Mouse (Mus musculus) liver, embryonic 11.5 days (tissue): ENCODE measurements around the gene Spire2. TPM values are rescaled to one million over a fixed set of nuclear protein-coding genes. Genes with fewer than 3 reads are reported as not detected.

ENCODE experiments used
- ATAC-seq: fragments of 200-750 bp; cut with Nextera tagmentation; replicated peaks from 2 replicates; pipeline ENCODE4 v1.8.0; 2017; ENCODE audit warnings: moderate number of reproducible peaks, mild to moderate bottlenecking, moderate TSS enrichment, moderate library complexity; ENCODE audit not compliant: low FRiP score
- DNase-seq: peaks from one replicate; pipeline ENCODE4 v3.0.0-alpha.2; 2017; ENCODE audit warnings: low spot score
- H3K27ac ChIP-seq: fragments of 300-500 bp; sonication (generic); 2 replicates; pipeline ENCODE4 v1.5.1; 2014; ENCODE audit warnings: mild to moderate bottlenecking, low read depth, low read length, control low read depth
- H3K27me3 ChIP-seq: fragments of 300-500 bp; sonication (generic); replicated peaks from 2 replicates; pipeline ENCODE4 v1.6.1; 2014; ENCODE audit warnings: low read length, mixed read lengths; ENCODE audit not compliant: control insufficient read depth, insufficient read depth
- H3K36me3 ChIP-seq: fragments of 300-500 bp; sonication (generic); 2 replicates; pipeline ENCODE4 v1.6.1; 2014; ENCODE audit warnings: mild to moderate bottlenecking, low read length, moderate library complexity, mixed read lengths; ENCODE audit not compliant: control insufficient read depth, insufficient read depth
- H3K4me1 ChIP-seq: fragments of 300-500 bp; sonication (generic); replicated peaks from 2 replicates; pipeline ENCODE4 v1.6.1; 2014; ENCODE audit warnings: low read length, mixed read lengths; ENCODE audit not compliant: control insufficient read depth, insufficient read depth
- H3K4me2 ChIP-seq: fragments of 300-500 bp; sonication (generic); 2 replicates; pipeline ENCODE4 v1.6.1; 2014; ENCODE audit warnings: mild to moderate bottlenecking, control low read depth, moderate library complexity
- H3K4me3 ChIP-seq: fragments of 300-500 bp; sonication (generic); 2 replicates; pipeline ENCODE4 v1.5.1; 2014; ENCODE audit warnings: low read depth, low read length, control low read depth
- H3K9ac ChIP-seq: fragments of 300-500 bp; sonication (generic); 2 replicates; pipeline ENCODE4 v1.6.1; 2014; ENCODE audit warnings: low read depth, low read length, control low read depth
- H3K9me3 ChIP-seq: fragments of 300-500 bp; sonication (generic); 2 replicates; pipeline ENCODE4 v1.6.1; 2016; ENCODE audit warnings: low read length, inconsistent platforms, mixed read lengths; ENCODE audit not compliant: control insufficient read depth
- WGBS: fragments of 180-500 bp; shearing (Covaris S2); extraction: QIAGEN DNeasy Blood & Tissue Kit; methylation state at CpG from one replicate; pipeline ENCODE4 v1.1.7; 2014; 5-methylcytosine and 5-hydroxymethylcytosine counted together
- polyA plus RNA-seq: library from polyadenylated mRNA; unstranded; fragments of >200 nt; fragmentation: Nextera tagmentation; extraction: Ambion mirVana; gene quantifications from 2 replicates; pipeline ENCODE4 v1.2.1, GENCODE M21; 2014

The Spire2 gene
- polyA plus RNA-seq, 1 experiment from 2014 or later = 6.7 TPM

- Histone ChIP-seq H3K36me3 (no peaks in the 10 kb centered on the region), H3K9me3 (no peaks in the 10 kb centered on the region), H3K27me3 (peaks cover 4% of the 10 kb centered on the region; the same call in 1 of the 2 replicates), H3K4me1 (peaks cover 17% of the 10 kb centered on the region), H3K27ac (no peak overlapping the region), H3K9ac (no peak overlapping the region), H3K4me3 (no peak overlapping the region), H3K4me2 (no peak overlapping the region)
- WGBS = 88% methylated on average over 4 of the region's 4 CpGs
- ATAC-seq (no peak), DNase-seq (no peak)
Observed at GRCm38 (mm10) chr8:123349073-123349472, 16.6 kb downstream of the Spire2 start.

- DNase-seq = no peak
- Histone ChIP-seq H3K9me3 (no peaks in the 10 kb centered on the region), H3K36me3 (no peaks in the 10 kb centered on the region), H3K4me2 (no peak overlapping the region), H3K27ac (no peak overlapping the region), H3K4me1 (peaks cover 17% of the 10 kb centered on the region), H3K4me3 (no peak overlapping the region), H3K27me3 (peaks cover 5% of the 10 kb centered on the region; the same call in 1 of the 2 replicates), H3K9ac (no peak overlapping the region)
- WGBS = 80% methylated on average over 12 of the region's 12 CpGs
- ATAC-seq = no peak
Observed at GRCm38 (mm10) chr8:123352118-123352517, 19.6 kb downstream of the Spire2 start.

- ATAC-seq = no peak
- Histone ChIP-seq H3K27me3 (peaks cover 5% of the 10 kb centered on the region; the same call in 1 of the 2 replicates), H3K4me2 (no peak overlapping the region), H3K27ac (no peak overlapping the region), H3K9ac (no peak overlapping the region), H3K4me3 (no peak overlapping the region), H3K36me3 (no peaks in the 10 kb centered on the region), H3K4me1 (peaks cover 14% of the 10 kb centered on the region), H3K9me3 (no peaks in the 10 kb centered on the region)
- 59% methylated on average over 13 of the region's 13 CpGs for WGBS
- DNase-seq = no peak
Observed at GRCm38 (mm10) chr8:123352786-123353185, 20.3 kb downstream of the Spire2 start.

DNA sequence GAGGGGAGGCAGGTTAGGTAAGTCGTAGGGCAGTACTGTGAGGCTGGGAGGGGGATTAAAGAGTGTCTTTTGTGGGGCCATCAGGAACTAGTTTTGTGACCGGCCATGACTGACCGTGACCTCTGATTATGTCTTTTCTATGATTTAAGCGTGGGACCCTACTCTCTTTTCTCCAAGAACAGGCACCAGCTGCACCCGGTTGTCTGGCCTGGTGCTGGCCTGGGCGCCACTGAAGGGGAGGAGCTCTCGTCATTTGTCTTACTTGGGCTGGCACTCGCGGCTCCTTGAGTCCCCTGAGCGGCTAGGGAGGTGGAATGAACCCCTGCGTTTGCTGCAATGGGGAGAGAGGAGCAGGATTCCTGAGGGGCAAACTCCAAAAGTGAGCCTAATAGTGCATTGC is 20.7 kb downstream of the Spire2 start:
- Histone ChIP-seq H3K27me3 (peaks cover 5% of the 10 kb centered on the region; the same call in 1 of the 2 replicates), H3K4me3 (no peak overlapping the region), H3K4me2 (no peak overlapping the region), H3K4me1 (peaks cover 10% of the 10 kb centered on the region), H3K27ac (no peak overlapping the region), H3K9me3 (no peaks in the 10 kb centered on the region), H3K9ac (no peak overlapping the region), H3K36me3 (no peaks in the 10 kb centered on the region)
- DNase-seq (no peak), ATAC-seq (no peak)
- whole genome bisulfite sequencing = 43% methylated on average over 11 of the region's 11 CpGs

GRCm38 (mm10) chr8:123361082-123361739 is 28.7 kb downstream of the Spire2 start:
- Histone ChIP-seq H3K36me3 (no peaks in the 10 kb centered on the region; the same call in 1 of the 2 replicates), H3K9me3 (no peaks in the 10 kb centered on the region), H3K9ac (no peak overlapping the region), H3K27ac (no peak overlapping the region), H3K4me3 (no peak overlapping the region), H3K4me1 (no peaks in the 10 kb centered on the region), H3K4me2 (no peak overlapping the region), H3K27me3 (no peaks in the 10 kb centered on the region)
- peak; percentile 47 for ATAC-seq
- 41% methylated on average over 12 of the region's 12 CpGs for WGBS
- DNase-seq = peak; percentile 78

DNA sequence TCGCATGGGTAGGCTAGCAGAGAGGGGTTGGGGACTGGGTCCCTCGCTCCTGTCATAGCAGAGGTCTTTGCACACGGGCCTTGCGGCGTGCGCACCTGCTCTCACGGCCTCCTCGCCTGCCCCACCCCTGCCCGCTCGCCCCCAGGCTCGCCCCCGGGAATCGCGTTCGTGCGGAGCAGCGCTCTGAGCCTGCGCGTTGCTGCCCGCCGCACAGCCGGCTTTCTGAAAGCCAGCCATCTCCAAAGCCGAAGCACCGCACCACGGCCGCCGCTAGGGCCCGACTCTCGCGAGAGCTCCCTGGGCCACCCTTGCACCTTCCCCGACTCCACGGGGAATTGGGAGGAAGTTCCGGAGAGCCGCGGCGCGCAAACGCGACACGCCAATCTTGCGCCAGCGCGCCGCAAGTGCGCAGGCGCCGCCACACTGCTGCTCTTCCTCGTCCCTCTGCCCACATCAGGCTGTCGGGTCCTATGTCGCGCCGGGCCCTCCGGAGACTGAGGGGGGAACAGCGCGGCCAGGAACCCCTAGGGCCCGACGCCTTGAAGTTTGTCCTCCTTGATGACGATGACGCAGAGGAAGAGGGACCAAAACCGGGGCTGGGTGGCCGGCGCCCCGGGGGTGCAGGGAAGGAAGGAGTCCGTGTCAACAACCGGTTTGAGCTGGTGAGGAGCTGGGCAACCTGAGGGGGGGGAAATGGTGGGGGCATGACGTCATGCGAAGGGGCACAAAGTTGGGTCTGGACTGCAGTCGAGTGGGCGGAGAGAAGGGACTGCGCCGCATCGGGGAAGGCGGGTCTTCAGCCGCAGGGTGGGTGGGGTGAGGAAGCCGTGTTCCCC is 41.1 kb downstream of the Spire2 start, which contains the start of gene Tcf25:
Gene Tcf25, plus strand, starts transcription at position 351 of the 836 bp plus-strand sequence.
- Histone ChIP-seq H3K9me3 (no peaks in the 10 kb centered on the region), H3K36me3 (peaks cover 7% of the 10 kb centered on the region), H3K9ac (peak within 1 kb of the TSS; percentile 93), H3K4me2 (peak within 1 kb of the TSS; percentile 90), H3K4me1 (peaks cover 18% of the 10 kb centered on the region), H3K27ac (peak within 1 kb of the TSS; percentile 96), H3K4me3 (peak within 1 kb of the TSS; percentile 92), H3K27me3 (no peaks in the 10 kb centered on the region)
- WGBS = under 1% methylated on average over 73 of the region's 75 CpGs
- ATAC-seq (peak; percentile 87), DNase-seq (peak; percentile 94)

- Histone ChIP-seq H3K36me3 (peaks cover 7% of the 10 kb centered on the region), H3K9ac (peak overlapping the region; percentile 93), H3K27ac (peak overlapping the region; percentile 96), H3K9me3 (no peaks in the 10 kb centered on the region), H3K4me1 (peaks cover 18% of the 10 kb centered on the region), H3K4me3 (peak overlapping the region; percentile 92), H3K27me3 (no peaks in the 10 kb centered on the region), H3K4me2 (peak overlapping the region; percentile 90)
- WGBS = under 1% methylated on average over 20 of the region's 20 CpGs
- DNase-seq = peak; percentile 98
- peak; percentile 76 for ATAC-seq
Observed at GRCm38 (mm10) chr8:123374239-123374578, 41.7 kb downstream of the Spire2 start.

GRCm38 (mm10) chr8:123375701-123376100 is 43.2 kb downstream of the Spire2 start:
- no peaks in the 10 kb centered on the region for H3K27me3 ChIP-seq
- peaks cover 18% of the 10 kb centered on the region for H3K4me1 ChIP-seq
- no peak overlapping the region for H3K4me2 ChIP-seq
- DNase-seq (no peak), ATAC-seq (no peak)
- H3K4me3 ChIP-seq = no peak overlapping the region
- H3K9me3 ChIP-seq = no peaks in the 10 kb centered on the region
- no peak overlapping the region for H3K27ac ChIP-seq
- H3K9ac ChIP-seq = no peak overlapping the region; the same call in 1 of the 2 replicates
- WGBS = 90% methylated on average over 10 of the region's 10 CpGs
- H3K36me3 ChIP-seq = peaks cover 7% of the 10 kb centered on the region
